Mouse (Mus musculus): ENCODE data around the gene Tenm4. TPM values are rescaled to one million over a fixed set of nuclear protein-coding genes. Genes with fewer than 3 reads are reported as not detected.

Tenm4 gene
- total and polyA plus RNA-seq, 3 experiments, result 0.03 to 0.26 (median 0.04) TPM

GRCm38 (mm10) chr7:96643461-96644204 is 472.6 kb downstream of the Tenm4 start:
- H3K9me3 ChIP-seq (replicated peaks; ENCODE audit: low read length), result no peaks in the 10 kb centered on the region
- peak overlapping the region; percentile 46 for H3K4me2 ChIP-seq (ENCODE audit: insufficient read depth, low read depth, poor library complexity, severe bottlenecking)
- in situ Hi-C loops (cut with MboI; ENCODE audit: low pct_ligation_motif_present, low pct_unique_long_range_greater_than_20kb, low sequenced_read_pairs) (no loop called here), dilution Hi-C loops (cut with MboI; ENCODE audit: extremely low pct_ligation_motif_present, extremely low pct_unique_long_range_greater_than_20kb, low sequenced_read_pairs) (no loop called here)
- no peaks in the 10 kb centered on the region for H3K36me3 ChIP-seq (replicated peaks in 1 of 2; ENCODE audit: control insufficient read depth in 1 of 2, insufficient read depth in 1 of 2, low read length in 1 of 2)
- H3K27ac ChIP-seq (ENCODE audit: insufficient read depth, low read depth), result no peak overlapping the region
- H3K79me2 ChIP-seq (replicated peaks; ENCODE audit: control insufficient read depth, extremely low read depth, insufficient read depth, poor library complexity, severe bottlenecking), result no peaks in the 10 kb centered on the region
- H3K27me3 ChIP-seq (replicated peaks), result no peaks in the 10 kb centered on the region
- DNase-seq (ENCODE audit: extremely low read depth), result peak; percentile 10
- no peak for TF ChIP-seq RAD21 (IDR thresholded peaks at IDR 0.05; ENCODE audit: low read depth, low read length)
- TF ChIP-seq RCOR1 (conservative IDR thresholded peaks at IDR 0.05; ENCODE audit: low read depth, low read length), result no peak
- no peak for TF ChIP-seq MEF2A (IDR thresholded peaks at IDR 0.05; ENCODE audit: borderline replicate concordance, low read depth, low read length)
- peak; percentile 72; the same call in 1 of the 2 replicates for TF ChIP-seq MAFK (IDR thresholded peaks at IDR 0.05; ENCODE audit: insufficient replicate concordance, low read length)
- peak; percentile 81 for TF ChIP-seq ZNF384 (IDR thresholded peaks at IDR 0.05; ENCODE audit: low read depth, low read length)
- H3K4me3 ChIP-seq (replicated peaks in 1 of 3; ENCODE audit: low read depth in 2 of 3, low read length in 2 of 3, poor library complexity in 1 of 3), result no peak overlapping the region
- peaks cover 0 to 3% of the 10 kb centered on the region in 2 experiments; a peak in 2 of 4 replicates for H3K4me1 ChIP-seq (ENCODE audit: control insufficient read depth in 1 of 2, insufficient read depth in 2 of 2)
- H3K9ac ChIP-seq (ENCODE audit: insufficient read depth, low read depth), result no peak overlapping the region

- Histone ChIP-seq H3K27ac (ENCODE audit: insufficient read depth, low read depth) (no peak overlapping the region), H3K4me3 (replicated peaks in 1 of 3; ENCODE audit: low read depth in 2 of 3, low read length in 2 of 3, poor library complexity in 1 of 3) (no peak overlapping the region), H3K4me2 (ENCODE audit: insufficient read depth, low read depth, poor library complexity, severe bottlenecking) (peak overlapping the region; percentile 46), H3K4me1 (ENCODE audit: control insufficient read depth in 1 of 2, insufficient read depth in 2 of 2) (peaks cover 0 to 3% of the 10 kb centered on the region in 2 experiments; a peak in 2 of 4 replicates), H3K9ac (ENCODE audit: insufficient read depth, low read depth) (no peak overlapping the region), H3K27me3 (replicated peaks) (no peaks in the 10 kb centered on the region), H3K36me3 (replicated peaks in 1 of 2; ENCODE audit: control insufficient read depth in 1 of 2, insufficient read depth in 1 of 2, low read length in 1 of 2) (no peaks in the 10 kb centered on the region), H3K79me2 (replicated peaks; ENCODE audit: control insufficient read depth, extremely low read depth, insufficient read depth, poor library complexity, severe bottlenecking) (no peaks in the 10 kb centered on the region), H3K9me3 (replicated peaks; ENCODE audit: low read length) (no peaks in the 10 kb centered on the region)
- no peak for DNase-seq (ENCODE audit: extremely low read depth)
- TF ChIP-seq MAZ (IDR thresholded peaks at IDR 0.05; ENCODE audit: low read depth, low read length) (no peak), RAD21 (IDR thresholded peaks at IDR 0.05; ENCODE audit: low read depth, low read length) (no peak), PAX5 (IDR thresholded peaks at IDR 0.05; ENCODE audit: low read length) (no peak), POLR2A (IDR thresholded peaks at IDR 0.05; ENCODE audit: low read depth, low read length) (no peak), MEF2A (IDR thresholded peaks at IDR 0.05; ENCODE audit: borderline replicate concordance, low read depth, low read length) (no peak), HCFC1 (IDR thresholded peaks at IDR 0.05; ENCODE audit: low read depth, low read length) (no peak), CHD2 (IDR thresholded peaks at IDR 0.05; ENCODE audit: low read length) (no peak), MAFK (IDR thresholded peaks at IDR 0.05; ENCODE audit: insufficient replicate concordance, low read length) (no peak), UBTF (IDR thresholded peaks at IDR 0.05; ENCODE audit: low read depth, low read length) (no peak), SIN3A (IDR thresholded peaks at IDR 0.05; ENCODE audit: low read length) (no peak), BHLHE40 (IDR thresholded peaks at IDR 0.05; ENCODE audit: low read depth, low read length) (no peak), TBP (conservative IDR thresholded peaks at IDR 0.05; ENCODE audit: low read depth, low read length) (no peak), JUN (IDR thresholded peaks at IDR 0.05; ENCODE audit: insufficient read depth, low read depth, low read length) (no peak), JUND (conservative IDR thresholded peaks at IDR 0.05; ENCODE audit: low read depth, low read length) (no peak), USF1 (IDR thresholded peaks at IDR 0.05; ENCODE audit: low read depth, low read length) (no peak)
- in situ Hi-C loops (cut with MboI; ENCODE audit: low pct_ligation_motif_present, low pct_unique_long_range_greater_than_20kb, low sequenced_read_pairs), result no loop called here
- dilution Hi-C loops (cut with MboI; ENCODE audit: extremely low pct_ligation_motif_present, extremely low pct_unique_long_range_greater_than_20kb, low sequenced_read_pairs), result no loop called here
These were observed 473.1 kb downstream of the Tenm4 start for GRCm38 (mm10) chr7:96644205-96644531.

All from CH12.LX (cell line).